Mouse (Mus musculus): Measurements from ENCODE around the gene Dennd1a.

The Dennd1a gene

DNA sequence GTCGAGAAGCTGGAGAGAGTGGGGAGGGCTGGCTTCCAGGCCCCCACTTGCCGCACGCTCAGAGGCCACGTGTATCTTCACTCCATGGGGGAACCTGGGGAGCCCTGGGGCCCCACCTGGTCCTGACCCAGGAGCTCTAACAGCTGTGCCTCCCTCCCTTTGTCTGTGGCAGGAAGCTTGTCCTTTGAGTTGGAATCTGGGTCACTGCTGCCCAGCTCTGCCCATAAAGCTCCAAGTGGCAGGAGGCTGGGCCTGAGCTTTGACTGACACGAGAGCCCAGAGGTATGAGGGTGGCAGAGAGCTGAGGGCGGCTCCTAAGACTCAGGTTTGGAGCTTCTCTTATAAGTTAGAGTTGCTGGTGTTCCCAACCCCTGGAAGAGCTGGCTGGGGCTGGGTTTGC is 488.1 kb downstream of the Dennd1a start:
- no peak for DNase-seq

- DNase-seq: no peak
These were observed 490.1 kb downstream of the Dennd1a start for GRCm38 (mm10) chr2:37797046-37797445.

DNA sequence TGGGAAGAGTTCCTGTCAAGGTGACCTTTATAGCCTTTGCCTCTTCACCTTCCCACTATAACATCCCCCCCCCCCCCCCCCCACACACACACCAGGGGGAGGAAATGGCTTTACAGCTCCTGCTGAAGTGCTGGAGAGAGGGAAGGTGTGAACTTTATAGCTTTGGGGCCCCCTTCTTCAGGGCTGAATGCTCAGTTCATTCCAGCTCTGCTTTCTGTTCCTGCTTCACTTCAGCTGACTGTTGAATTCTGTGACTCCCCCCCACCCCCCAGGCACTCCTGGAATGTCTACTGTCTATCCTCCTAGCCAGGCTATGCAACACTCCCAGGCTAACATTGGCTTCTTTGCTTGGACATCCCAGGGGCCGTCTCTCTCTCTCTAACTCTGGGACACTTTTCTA is 491.2 kb downstream of the Dennd1a start:
- DNase-seq: no peak

DNA sequence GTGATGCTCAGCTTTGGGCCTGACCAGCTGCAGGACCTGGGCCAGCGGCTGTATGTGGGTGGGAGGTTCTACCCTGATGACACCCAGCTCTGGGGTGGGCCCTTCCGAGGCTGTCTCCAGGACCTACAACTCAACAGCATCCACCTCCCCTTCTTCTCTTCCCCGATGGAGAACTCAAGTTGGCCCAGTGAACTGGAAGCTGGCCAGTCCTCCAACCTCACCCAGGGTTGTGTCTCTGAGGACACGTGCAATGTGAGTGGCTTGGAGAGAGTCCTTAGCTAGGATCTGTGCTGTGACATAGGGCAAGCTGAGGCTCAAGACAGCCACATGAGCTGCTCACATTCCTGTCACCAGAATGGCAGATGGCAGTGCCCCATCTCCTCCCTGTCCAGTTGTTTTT is 495.9 kb downstream of the Dennd1a start:
- no peak for DNase-seq

DNA sequence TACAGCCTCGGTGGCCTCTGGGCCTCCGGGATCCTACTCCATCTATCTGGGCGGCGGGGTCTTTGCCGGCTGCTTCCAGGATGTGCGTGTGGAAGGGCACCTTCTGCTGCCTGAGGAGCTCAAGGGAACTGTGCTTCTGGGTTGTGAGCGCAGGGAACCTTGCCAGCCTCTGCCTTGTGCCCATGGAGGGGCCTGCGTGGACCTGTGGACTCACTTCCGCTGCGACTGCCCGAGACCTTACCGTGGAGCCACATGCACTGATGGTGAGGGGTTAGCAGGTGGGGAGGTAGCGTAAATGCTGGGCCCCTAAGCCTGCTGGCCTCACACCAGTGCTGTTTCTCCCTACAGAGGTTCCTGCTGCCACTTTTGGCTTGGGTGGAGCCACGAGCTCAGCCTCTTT is 496.5 kb downstream of the Dennd1a start:
- DNase-seq: no peak

- no peak for DNase-seq
These were observed 497.2 kb downstream of the Dennd1a start for GRCm38 (mm10) chr2:37789995-37790394.

DNA sequence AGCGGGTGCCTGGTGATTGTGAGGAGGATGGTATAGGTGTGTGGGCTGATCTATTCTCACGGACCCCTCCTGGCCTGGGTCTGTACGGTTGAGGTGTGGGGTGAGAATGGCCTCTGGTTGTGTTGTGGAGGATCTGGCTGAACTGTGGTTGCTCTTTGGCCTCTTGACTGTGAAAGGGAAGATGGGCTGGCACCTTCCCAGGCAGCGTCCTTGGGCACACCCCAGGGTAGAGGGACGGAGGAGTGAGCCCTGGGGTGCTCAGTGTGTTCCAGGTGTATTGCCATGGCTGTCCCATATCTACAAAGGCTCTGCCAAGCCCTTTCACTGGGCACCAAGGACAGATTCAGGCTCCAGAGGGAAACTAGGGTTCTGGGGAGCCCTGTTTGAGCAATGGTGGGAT is 498.2 kb downstream of the Dennd1a start:
- DNase-seq: no peak

- DNase-seq: no peak
These were observed 498.8 kb downstream of the Dennd1a start for GRCm38 (mm10) chr2:37788176-37788962.

GRCm38 (mm10) chr2:37786461-37786860 is 500.7 kb downstream of the Dennd1a start:
- DNase-seq: no peak

GRCm38 (mm10) chr2:37784473-37784872 is 502.7 kb downstream of the Dennd1a start:
- no peak for DNase-seq

- no peak for DNase-seq
These were observed 505.2 kb downstream of the Dennd1a start for GRCm38 (mm10) chr2:37782002-37782401.

GRCm38 (mm10) chr2:37781421-37781820 is 505.8 kb downstream of the Dennd1a start:
- DNase-seq: no peak

DNA sequence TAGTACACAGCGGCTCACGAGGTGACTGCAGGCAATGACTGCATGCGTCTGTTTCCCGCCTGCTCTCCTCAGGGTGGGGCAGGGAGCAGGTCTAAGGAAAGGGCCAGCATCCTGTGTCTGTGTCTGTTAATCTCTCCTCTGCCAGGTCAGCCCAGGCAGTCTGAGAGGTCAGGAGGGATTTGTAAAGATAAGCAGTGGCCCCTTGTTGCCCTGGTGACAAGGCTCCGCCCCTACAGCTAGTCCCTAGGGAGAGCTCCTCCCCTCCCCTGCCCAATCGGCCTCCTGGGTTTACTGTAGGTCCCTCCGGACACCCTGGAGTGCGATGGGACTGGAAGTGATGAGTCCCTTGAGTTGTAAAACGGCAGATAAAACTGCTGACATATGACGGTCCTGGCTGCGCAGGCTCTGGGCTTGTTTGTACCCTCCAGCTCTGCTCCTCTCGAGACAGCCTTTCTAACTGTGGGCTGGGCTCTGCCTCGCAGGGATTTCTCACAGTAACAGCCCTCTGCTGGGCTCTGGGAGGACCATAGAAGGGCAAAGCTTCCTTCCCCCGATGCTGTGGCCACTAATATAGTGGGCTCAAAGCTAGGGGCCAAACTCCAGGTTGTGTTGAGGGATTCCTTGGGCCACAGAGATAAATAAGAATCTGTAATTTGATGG is 506.8 kb downstream of the Dennd1a start:
- DNase-seq: peak; percentile 97

DNA sequence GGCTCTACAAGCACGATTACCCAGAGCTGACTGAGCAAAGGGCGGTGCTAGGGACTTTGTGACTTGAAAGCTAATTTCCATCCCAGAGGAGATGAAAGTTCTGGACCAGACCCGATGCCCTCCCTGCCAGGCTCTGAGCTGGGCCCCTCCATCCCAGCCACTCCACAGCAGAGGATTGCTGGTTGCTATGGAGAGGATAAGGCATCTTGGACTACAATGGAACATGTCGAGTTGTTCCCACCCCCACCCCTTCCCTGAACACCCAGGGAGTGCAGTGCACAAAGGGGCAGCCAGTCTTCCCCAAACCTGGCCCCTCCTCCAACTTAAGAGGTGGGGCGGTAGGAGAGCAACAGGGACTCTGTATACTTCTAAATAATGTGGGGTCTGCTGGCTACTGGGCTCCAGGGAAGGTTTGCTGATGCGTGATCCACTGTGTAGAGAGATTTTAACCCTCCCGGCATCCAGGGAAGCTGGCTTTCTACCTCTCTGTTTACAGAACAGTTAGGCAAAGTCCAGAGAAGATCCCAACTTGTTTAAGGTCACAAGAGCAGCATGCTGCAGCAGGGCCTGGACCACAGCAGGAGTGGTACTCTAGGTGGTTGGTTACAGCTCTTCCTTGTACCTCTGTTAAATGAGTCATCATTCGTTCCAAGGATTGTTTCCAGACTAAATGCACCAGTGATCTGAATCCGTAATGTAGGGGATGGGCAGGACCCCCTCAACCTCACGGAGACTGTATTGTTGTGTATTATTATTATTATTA is 509.1 kb downstream of the Dennd1a start:
- no peak for DNase-seq

- DNase-seq: no peak
These were observed 510.4 kb downstream of the Dennd1a start for GRCm38 (mm10) chr2:37776611-37777411.

GRCm38 (mm10) chr2:37776016-37776415 is 511.2 kb downstream of the Dennd1a start, which contains the start of gene Crb2:
TSS of gene Crb2 (plus strand) at chr2:37776249.
- no peak for DNase-seq

DNA sequence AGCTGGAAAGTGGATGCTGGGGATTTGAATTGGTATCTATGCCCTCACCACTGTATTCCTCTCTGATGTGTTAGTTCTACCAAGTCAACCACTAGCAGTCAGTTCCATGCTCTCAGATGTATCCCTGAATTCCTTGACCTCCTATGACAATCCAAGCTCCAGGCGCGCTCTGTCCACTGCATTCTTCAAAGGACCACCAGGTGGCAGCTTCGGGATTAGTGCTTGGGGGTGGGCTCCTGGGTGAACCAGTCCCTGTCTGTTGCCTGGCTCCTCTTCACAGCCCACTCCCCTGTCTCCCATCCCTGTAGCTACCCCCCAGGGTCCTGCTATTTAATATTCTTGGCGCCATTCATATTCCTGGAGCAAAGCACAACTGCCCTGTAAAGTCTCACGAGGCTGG is 512.6 kb downstream of the Dennd1a start:
- DNase-seq: no peak

DNA sequence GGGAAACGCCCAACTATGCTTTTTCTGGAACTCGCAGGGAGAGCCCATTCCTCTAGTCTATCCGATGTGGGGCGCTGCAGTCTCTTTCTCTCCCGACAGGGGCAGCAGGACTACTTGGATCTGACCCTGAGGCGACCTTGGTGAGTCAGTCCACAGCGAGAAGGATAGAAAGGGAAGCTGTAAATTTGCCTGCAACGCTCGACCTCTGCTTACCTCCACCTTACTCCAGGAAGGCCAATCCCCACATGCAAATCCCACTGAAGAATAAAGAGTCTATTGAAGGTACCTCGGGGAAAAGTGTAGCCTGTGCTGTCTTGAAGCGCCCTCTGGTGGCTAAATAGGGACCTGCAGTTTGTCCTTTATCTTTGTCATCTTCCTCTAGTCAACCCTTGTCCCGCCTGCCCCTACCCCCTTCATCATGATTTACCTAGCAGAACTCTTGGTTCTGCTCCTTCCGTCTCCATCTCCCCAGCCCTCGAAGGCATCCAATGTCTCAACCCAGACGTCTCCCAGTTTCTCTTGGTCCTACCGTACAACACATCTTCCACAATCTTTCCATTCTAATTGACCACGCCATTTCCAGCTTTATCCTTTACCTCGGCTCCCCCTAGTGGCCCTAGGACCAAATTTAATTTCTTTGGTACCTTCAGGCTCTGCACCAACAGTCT is 515.4 kb downstream of the Dennd1a start:
- peak; percentile 97 for DNase-seq

- DNase-seq: no peak
These were observed 517.4 kb downstream of the Dennd1a start for GRCm38 (mm10) chr2:37769793-37770192.

DNA sequence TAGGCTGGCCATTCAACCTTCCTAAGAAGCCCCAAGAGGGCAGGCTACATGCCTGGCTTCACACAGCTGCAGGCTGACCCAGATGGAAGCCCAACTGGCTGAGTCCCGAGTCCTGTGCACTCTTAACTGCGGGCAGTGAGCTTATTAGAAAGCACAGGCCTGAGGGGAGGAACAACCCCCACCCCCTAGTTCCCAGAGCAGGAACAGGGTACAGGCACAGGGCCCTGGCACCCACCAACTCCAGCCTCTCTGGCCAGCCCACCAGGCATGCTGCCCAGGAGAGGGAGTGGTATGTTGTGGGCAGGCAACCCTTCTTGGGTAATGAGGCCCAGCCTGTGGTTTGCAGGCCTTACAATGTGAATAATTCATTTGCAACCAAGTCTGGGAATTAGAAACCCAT is 518.3 kb downstream of the Dennd1a start:
- DNase-seq: no peak

GRCm38 (mm10) chr2:37767739-37768138 is 519.5 kb downstream of the Dennd1a start:
- no peak for DNase-seq

GRCm38 (mm10) chr2:37767080-37767547 is 520.1 kb downstream of the Dennd1a start:
- peak; percentile 95 for DNase-seq

Measured in heart, adult 11 months (tissue).